Mouse (Mus musculus): ENCODE results near the gene Unc93b1.

The Unc93b1 gene

GRCm38 (mm10) chr19:3935032-3935895, at the start of gene Unc93b1:
TSS of gene Unc93b1 (plus strand) at chr19:3935186.
- in situ Hi-C loops (cut with MboI; ENCODE audit: low pct_unique_long_range_greater_than_20kb in 1 of 2, low sequenced_read_pairs in 2 of 2, unreplicated experiment in 1 of 2): no loop called here

GRCm38 (mm10) chr19:3889096-3889495, 45.9 kb upstream of the Unc93b1 start:
- in situ Hi-C loops (cut with MboI; ENCODE audit: low pct_unique_long_range_greater_than_20kb in 1 of 2, low sequenced_read_pairs in 2 of 2, unreplicated experiment in 1 of 2): no loop called here

DNA sequence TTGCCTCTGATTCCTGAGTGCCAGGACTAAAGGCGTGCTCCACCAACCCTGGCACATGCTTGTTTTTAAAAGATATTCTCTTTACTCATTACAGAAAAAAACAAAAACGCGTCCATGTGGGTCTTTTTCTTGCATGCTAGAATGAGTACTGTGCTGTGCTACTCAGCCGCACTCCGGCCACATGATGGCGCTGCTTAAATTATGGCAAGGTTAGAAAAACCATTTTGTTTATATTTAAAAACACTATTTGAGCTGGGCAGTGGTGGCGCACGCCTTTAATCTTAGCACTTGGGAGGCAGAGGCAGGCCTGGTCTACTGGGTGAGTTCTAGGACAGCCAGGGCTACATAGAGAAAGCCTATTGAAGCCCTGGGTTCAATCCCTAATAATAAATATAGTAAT, 44.8 kb upstream of the Unc93b1 start:
- in situ Hi-C loops (cut with MboI; ENCODE audit: low pct_unique_long_range_greater_than_20kb in 1 of 2, low sequenced_read_pairs in 2 of 2, unreplicated experiment in 1 of 2): no loop called here

DNA sequence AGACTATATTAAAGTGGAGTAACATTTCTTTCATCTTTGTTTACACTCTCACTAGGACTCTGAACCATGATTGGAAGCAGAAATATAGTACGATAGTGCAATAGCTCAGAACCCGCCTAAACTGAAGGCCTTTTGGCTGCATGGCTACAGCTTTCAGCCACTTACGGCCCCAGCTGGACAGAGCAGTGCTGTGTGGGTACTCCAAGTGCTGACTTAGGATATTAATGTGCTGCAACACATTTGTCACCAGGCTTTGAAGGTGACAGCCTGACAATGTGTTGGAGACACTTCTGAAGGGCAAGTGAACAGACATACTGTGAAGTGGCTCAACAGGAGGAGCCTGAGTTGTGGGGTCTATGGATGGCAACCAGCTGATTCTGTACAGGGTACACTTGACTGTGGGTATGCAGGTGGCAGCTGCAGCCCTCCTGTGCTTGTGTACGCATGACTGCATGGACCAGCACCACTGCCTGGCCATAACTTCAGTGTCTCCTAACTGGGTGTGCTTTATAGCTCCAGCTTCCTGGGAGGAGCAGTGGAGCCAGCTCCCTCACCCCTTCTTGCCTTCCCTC, 41.4 kb upstream of the Unc93b1 start:
- in situ Hi-C loops (cut with MboI; ENCODE audit: low pct_unique_long_range_greater_than_20kb in 1 of 2, low sequenced_read_pairs in 2 of 2, unreplicated experiment in 1 of 2): no loop called here

DNA sequence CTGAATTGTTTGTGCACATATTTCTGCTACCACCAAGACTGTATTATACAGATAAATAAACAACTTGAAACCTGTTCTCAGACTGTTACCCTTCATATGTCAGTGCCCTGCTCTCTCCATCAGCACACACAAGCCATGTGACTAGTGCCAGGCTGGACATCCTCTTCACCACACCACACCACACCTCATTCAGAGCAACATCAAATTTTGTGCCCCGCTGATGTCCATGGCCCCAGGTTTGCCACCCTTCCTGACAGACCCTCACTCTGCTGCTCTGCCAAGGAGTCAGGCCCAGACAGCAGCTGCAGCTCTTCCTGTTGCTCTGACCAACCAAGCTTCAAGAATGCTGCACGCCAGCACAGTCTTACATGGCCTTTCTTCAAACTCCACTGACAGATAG, 40.7 kb upstream of the Unc93b1 start:
- in situ Hi-C loops (cut with MboI; ENCODE audit: low pct_unique_long_range_greater_than_20kb in 1 of 2, low sequenced_read_pairs in 2 of 2, unreplicated experiment in 1 of 2): no loop called here

DNA sequence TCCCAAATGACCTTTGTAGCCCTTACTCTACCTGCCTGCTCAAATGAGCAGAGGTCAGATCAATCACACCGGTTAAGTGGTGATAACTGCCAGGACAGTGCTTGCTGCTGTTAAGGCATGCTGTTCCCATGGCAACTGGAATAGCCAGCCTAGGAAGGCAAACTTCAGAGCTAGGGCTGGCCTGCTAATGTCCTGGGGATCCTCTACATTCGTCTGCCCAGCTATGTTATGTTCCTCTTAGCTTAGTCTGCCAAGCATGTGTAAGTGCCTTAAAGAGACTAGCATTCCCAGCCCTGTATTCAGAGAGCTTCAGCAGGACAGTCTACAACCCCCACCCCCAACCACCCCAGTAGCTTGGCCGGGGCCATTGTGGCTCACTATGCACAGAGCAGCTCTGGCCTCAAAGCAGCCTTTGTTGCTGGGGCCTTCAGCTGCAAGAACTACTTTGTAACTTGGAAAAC, 39.8 kb upstream of the Unc93b1 start:
- in situ Hi-C loops (cut with MboI; ENCODE audit: low pct_unique_long_range_greater_than_20kb in 1 of 2, low sequenced_read_pairs in 2 of 2, unreplicated experiment in 1 of 2): no loop called here

GRCm38 (mm10) chr19:3896208-3896607, 38.8 kb upstream of the Unc93b1 start:
- in situ Hi-C loops (cut with MboI; ENCODE audit: low pct_unique_long_range_greater_than_20kb in 1 of 2, low sequenced_read_pairs in 2 of 2, unreplicated experiment in 1 of 2): no loop called here

DNA sequence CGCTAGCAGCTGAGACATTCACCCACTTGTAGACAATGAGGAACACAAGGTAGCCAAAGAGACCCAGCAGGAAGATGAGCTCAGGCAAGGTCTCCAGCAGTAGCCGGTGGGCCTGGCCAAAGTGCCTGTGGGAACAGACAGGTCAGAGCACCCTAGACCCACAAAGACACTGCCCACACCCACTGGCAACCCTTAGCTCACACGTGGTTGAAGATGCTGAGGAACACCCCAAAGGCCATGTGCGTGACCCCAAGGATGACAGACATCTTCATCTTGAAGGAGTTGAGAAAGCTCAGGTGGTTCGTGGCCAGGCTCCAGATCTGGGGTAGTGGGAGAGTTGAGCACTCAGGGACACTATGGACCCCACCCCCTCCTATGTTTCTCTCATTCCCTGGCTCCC, 37.4 kb upstream of the Unc93b1 start:
- in situ Hi-C loops (cut with MboI; ENCODE audit: low pct_unique_long_range_greater_than_20kb in 1 of 2, low sequenced_read_pairs in 2 of 2, unreplicated experiment in 1 of 2): no loop called here

- in situ Hi-C loops (cut with MboI; ENCODE audit: low pct_unique_long_range_greater_than_20kb in 1 of 2, low sequenced_read_pairs in 2 of 2, unreplicated experiment in 1 of 2): no loop called here
Measured at GRCm38 (mm10) chr19:3898952-3899351, 36.0 kb upstream of the Unc93b1 start.

- in situ Hi-C loops (cut with MboI; ENCODE audit: low pct_unique_long_range_greater_than_20kb in 1 of 2, low sequenced_read_pairs in 2 of 2, unreplicated experiment in 1 of 2): no loop called here
Measured at GRCm38 (mm10) chr19:3899618-3900017, 35.4 kb upstream of the Unc93b1 start.

DNA sequence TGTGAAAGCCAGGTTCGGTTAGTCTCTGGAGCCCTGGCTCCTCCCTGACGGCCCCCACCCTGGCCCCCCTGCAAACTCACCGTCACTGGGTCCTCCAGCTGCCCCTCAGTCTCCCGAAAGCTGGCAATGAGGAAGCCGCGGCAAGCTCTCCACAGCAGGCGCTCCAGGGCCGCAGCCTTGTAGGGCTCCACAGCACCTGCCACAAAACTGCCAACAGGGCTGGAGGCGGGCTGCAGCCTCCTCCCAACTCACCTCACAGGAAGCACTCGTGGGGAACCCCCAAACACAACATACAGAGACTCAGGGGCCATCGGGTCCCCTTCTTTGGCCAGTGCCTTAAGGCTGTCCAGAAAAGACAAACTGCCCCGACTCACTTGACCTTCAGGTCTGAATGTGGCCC, 32.0 kb upstream of the Unc93b1 start:
- in situ Hi-C loops (cut with MboI; ENCODE audit: low pct_unique_long_range_greater_than_20kb in 1 of 2, low sequenced_read_pairs in 2 of 2, unreplicated experiment in 1 of 2): no loop called here

GRCm38 (mm10) chr19:3903648-3904362, 31.2 kb upstream of the Unc93b1 start:
- in situ Hi-C loops (cut with MboI; ENCODE audit: low pct_unique_long_range_greater_than_20kb in 1 of 2, low sequenced_read_pairs in 2 of 2, unreplicated experiment in 1 of 2): no loop called here

DNA sequence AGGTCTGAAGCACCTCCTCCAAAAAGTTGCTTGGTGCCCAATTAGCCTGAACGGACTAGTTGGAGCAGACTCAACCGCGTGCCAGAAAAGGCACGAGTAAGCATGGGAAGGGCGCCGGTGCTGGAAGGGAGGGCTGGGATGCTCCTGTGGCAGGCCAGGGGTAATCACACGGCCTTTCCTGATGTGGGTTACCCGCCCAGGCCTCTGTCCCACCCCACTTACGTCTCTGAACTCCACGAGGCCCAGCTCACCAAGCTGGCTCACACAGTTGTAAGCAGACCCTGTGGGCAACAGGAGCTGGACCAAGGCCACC, 30.7 kb upstream of the Unc93b1 start:
- in situ Hi-C loops (cut with MboI; ENCODE audit: low pct_unique_long_range_greater_than_20kb in 1 of 2, low sequenced_read_pairs in 2 of 2, unreplicated experiment in 1 of 2): no loop called here

DNA sequence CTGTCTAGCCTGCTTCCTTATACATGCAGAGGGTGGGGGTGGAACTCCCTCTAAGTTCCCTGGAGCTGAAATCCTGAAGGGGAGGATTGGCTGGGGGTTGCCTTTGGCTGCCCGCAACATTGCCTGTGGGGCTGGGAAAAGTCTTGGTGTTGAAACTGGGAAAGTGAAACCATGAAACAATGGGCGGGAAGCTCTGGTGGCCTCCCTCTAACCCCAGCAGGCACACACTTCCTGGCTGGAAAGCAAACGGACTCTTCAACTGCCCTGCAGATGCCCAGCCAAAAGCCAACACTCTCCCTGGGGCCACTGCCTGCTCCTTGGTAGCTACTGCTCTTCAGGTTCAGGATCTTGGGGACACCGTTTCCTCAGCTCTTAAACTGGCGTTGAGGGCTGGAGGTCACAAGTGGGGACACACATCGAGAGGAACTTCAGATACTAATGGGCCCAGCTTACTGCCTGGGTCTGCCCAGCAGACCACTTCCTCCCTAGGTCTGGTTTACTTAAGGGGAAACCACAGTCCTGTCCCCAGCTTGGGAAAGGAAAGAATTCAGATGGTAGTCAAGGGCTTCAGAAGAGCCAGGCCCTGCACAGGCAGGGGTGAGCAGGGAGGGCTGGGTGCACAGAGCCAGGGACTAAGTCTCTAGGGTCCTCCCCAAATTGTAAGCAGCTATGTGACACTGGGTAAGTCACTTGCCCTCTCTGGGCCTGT, 29.6 kb upstream of the Unc93b1 start:
- in situ Hi-C loops (cut with MboI; ENCODE audit: low pct_unique_long_range_greater_than_20kb in 1 of 2, low sequenced_read_pairs in 2 of 2, unreplicated experiment in 1 of 2): no loop called here

- in situ Hi-C loops (cut with MboI; ENCODE audit: low pct_unique_long_range_greater_than_20kb in 1 of 2, low sequenced_read_pairs in 2 of 2, unreplicated experiment in 1 of 2): no loop called here
Measured at GRCm38 (mm10) chr19:3906326-3906725, 28.7 kb upstream of the Unc93b1 start.

GRCm38 (mm10) chr19:3906795-3907786, 27.9 kb upstream of the Unc93b1 start, which contains the start of gene Tcirg1:
TSS of gene Tcirg1 (minus strand) at chr19:3907133.
- in situ Hi-C loops (cut with MboI; ENCODE audit: low pct_unique_long_range_greater_than_20kb in 1 of 2, low sequenced_read_pairs in 2 of 2, unreplicated experiment in 1 of 2): no loop called here

DNA sequence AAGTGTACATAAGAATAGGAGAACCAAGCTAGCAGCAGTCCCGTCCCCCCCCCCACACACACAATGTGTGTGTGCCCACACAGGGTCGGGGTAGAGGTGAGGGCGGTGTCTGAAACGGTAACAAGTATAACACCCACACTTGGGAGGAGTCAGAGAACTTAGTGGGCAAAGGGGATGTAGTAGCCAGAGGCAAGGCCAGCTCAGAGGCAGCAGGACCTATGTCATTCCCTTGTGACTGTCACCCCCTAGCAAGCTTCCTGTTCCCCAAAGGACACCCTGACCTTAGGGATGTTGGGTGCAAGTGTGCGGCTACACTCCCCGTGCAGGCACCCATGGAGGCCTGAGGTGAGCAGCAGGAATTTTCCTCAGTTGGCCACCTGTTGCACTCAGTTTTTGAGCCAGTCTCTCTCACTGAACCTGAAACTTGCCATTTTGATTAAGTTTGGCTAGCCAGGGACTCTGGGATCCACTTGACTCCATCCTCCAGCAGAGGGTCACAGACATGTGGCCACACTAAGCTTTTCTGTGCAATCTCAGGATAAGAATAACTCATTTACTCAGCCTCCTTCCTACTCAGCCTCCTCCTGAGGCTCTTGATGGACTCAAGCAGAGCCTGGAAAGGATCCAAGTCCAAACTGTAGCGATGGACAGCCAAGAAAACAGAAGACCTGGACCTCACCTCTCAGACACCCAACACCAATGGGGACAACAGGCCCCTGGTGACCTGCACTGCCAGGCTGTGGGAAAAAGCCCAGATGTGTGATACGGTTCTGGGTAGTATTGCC, 26.9 kb upstream of the Unc93b1 start:
- in situ Hi-C loops (cut with MboI; ENCODE audit: low pct_unique_long_range_greater_than_20kb in 1 of 2, low sequenced_read_pairs in 2 of 2, unreplicated experiment in 1 of 2): no loop called here
